Mouse (Mus musculus) hindbrain, embryonic 16.5 days (tissue): Measurements from ENCODE around the gene Tpi1. TPM values are rescaled to one million over a fixed set of nuclear protein-coding genes. Genes with fewer than 3 reads are reported as not detected.

Source experiments
- ATAC-seq: fragments of 200-750 bp; cut with Nextera tagmentation; 2 replicates; pipeline ENCODE4 v1.8.0; 2017; ENCODE audit warnings: moderate TSS enrichment, moderate library complexity
- H3K27ac ChIP-seq: fragments of 300-500 bp; sonication (generic); 2 replicates; pipeline ENCODE4 v1.5.1; 2014; ENCODE audit warnings: low read depth, mild to moderate bottlenecking, control low read depth, low read length, moderate library complexity
- H3K27me3 ChIP-seq: fragments of 300-500 bp; sonication (generic); replicated peaks from 2 replicates; pipeline ENCODE4 v1.6.1; 2014; ENCODE audit warnings: low read length; ENCODE audit not compliant: control insufficient read depth, insufficient read depth
- H3K36me3 ChIP-seq: fragments of 300-500 bp; sonication (generic); 2 replicates; pipeline ENCODE4 v1.6.1; 2014; ENCODE audit warnings: mild to moderate bottlenecking, low read length, moderate library complexity, mixed read lengths; ENCODE audit not compliant: control insufficient read depth, insufficient read depth
- H3K4me1 ChIP-seq: fragments of 300-500 bp; sonication (generic); 2 replicates; pipeline ENCODE4 v1.6.1; 2014; ENCODE audit warnings: low read depth, low read length; ENCODE audit not compliant: control insufficient read depth, insufficient read depth
- H3K4me2 ChIP-seq: fragments of 300-500 bp; sonication (generic); 2 replicates; pipeline ENCODE4 v1.6.1; 2014; ENCODE audit warnings: mild to moderate bottlenecking, low read length, control low read depth, moderate library complexity
- H3K4me3 ChIP-seq: fragments of 300-500 bp; sonication (generic); 2 replicates; pipeline ENCODE4 v1.5.1; 2014; ENCODE audit warnings: mild to moderate bottlenecking, low read length, control low read depth, moderate library complexity
- H3K9ac ChIP-seq: fragments of 300-500 bp; sonication (generic); 2 replicates; pipeline ENCODE4 v1.6.1; 2014; ENCODE audit warnings: low read depth, mild to moderate bottlenecking, control low read depth, low read length, moderate library complexity
- H3K9me3 ChIP-seq: fragments of 300-500 bp; sonication (generic); 2 replicates; pipeline ENCODE4 v1.6.1; 2014; ENCODE audit warnings: mild to moderate bottlenecking, low read length, moderate library complexity; ENCODE audit not compliant: control insufficient read depth
- WGBS: fragments of 180-500 bp; shearing (Covaris S2); extraction: QIAGEN DNeasy Blood & Tissue Kit; methylation state at CpG from one replicate; pipeline ENCODE4 v1.1.7; 2014; 5-methylcytosine and 5-hydroxymethylcytosine counted together
- polyA plus RNA-seq: library from polyadenylated mRNA; unstranded; fragments of >200 nt; fragmentation: Nextera tagmentation; extraction: Ambion mirVana; gene quantifications from 2 replicates; pipeline ENCODE4 v1.2.1, GENCODE M21; 2015

Gene Tpi1
- polyA plus RNA-seq, 1 experiment from 2014 or later, result 601 TPM

GRCm38 (mm10) chr6:124791911-124792310, 22.2 kb downstream of the Tpi1 start:
- Histone ChIP-seq H3K36me3 (no peaks in the 10 kb centered on the region), H3K4me3 (no peak overlapping the region), H3K4me2 (no peak overlapping the region), H3K9me3 (no peaks in the 10 kb centered on the region), H3K27ac (no peak overlapping the region), H3K4me1 (no peaks in the 10 kb centered on the region; the same call in 1 of the 2 replicates), H3K9ac (no peak overlapping the region), H3K27me3 (no peaks in the 10 kb centered on the region)
- ATAC-seq, result no peak
- WGBS, result 88% methylated on average over 3 of the region's 3 CpGs

- H3K27ac ChIP-seq, result no peak overlapping the region
- ATAC-seq, result no peak
- WGBS, result 72% methylated on average over 4 of the region's 4 CpGs
Measured at GRCm38 (mm10) chr6:124790121-124790520, 24.0 kb downstream of the Tpi1 start.

GRCm38 (mm10) chr6:124789519-124789918, 24.6 kb downstream of the Tpi1 start:
- no peaks in the 10 kb centered on the region; the same call in 1 of the 2 replicates for H3K4me1 ChIP-seq
- H3K4me3 ChIP-seq, result no peak overlapping the region
- H3K27ac ChIP-seq, result no peak overlapping the region
- 81% methylated on average over 4 of the region's 4 CpGs for WGBS
- no peaks in the 10 kb centered on the region for H3K36me3 ChIP-seq
- no peak overlapping the region for H3K4me2 ChIP-seq
- no peak overlapping the region for H3K9ac ChIP-seq
- no peaks in the 10 kb centered on the region for H3K27me3 ChIP-seq
- no peak for ATAC-seq
- H3K9me3 ChIP-seq, result no peaks in the 10 kb centered on the region

More at GRCm38 (mm10) chr6:124790121-124790520, 24.0 kb downstream of the Tpi1 start:
- no peaks in the 10 kb centered on the region; the same call in 1 of the 2 replicates for H3K4me1 ChIP-seq
- no peaks in the 10 kb centered on the region for H3K9me3 ChIP-seq
- H3K4me2 ChIP-seq, result no peak overlapping the region
- H3K27me3 ChIP-seq, result no peaks in the 10 kb centered on the region
- no peak overlapping the region for H3K4me3 ChIP-seq
- no peak overlapping the region for H3K9ac ChIP-seq
- no peaks in the 10 kb centered on the region for H3K36me3 ChIP-seq

- Histone ChIP-seq H3K4me1 (no peaks in the 10 kb centered on the region; the same call in 1 of the 2 replicates), H3K36me3 (no peaks in the 10 kb centered on the region), H3K9me3 (no peaks in the 10 kb centered on the region), H3K27me3 (no peaks in the 10 kb centered on the region), H3K27ac (no peak overlapping the region), H3K4me3 (no peak overlapping the region), H3K9ac (no peak overlapping the region), H3K4me2 (no peak overlapping the region)
- 79% methylated on average over 10 of the region's 10 CpGs for WGBS
- no peak for ATAC-seq
Measured at GRCm38 (mm10) chr6:124787722-124788121, 26.4 kb downstream of the Tpi1 start.

- no peak overlapping the region for H3K4me2 ChIP-seq
- no peak overlapping the region for H3K4me3 ChIP-seq
- WGBS, result 46% methylated on average over 8 of the region's 8 CpGs
- no peak overlapping the region for H3K27ac ChIP-seq
- ATAC-seq, result no peak
- H3K36me3 ChIP-seq, result no peaks in the 10 kb centered on the region
- no peaks in the 10 kb centered on the region; the same call in 1 of the 2 replicates for H3K4me1 ChIP-seq
- H3K9ac ChIP-seq, result no peak overlapping the region
- no peaks in the 10 kb centered on the region for H3K9me3 ChIP-seq
- no peaks in the 10 kb centered on the region for H3K27me3 ChIP-seq
Measured at GRCm38 (mm10) chr6:124786756-124787420, 27.2 kb downstream of the Tpi1 start.

GRCm38 (mm10) chr6:124782436-124782835, 31.7 kb downstream of the Tpi1 start:
- no peak overlapping the region for H3K4me2 ChIP-seq
- no peak overlapping the region for H3K9ac ChIP-seq
- no peak for ATAC-seq

GRCm38 (mm10) chr6:124780917-124781316, 33.2 kb downstream of the Tpi1 start:
- Histone ChIP-seq H3K4me1 (peaks cover 8% of the 10 kb centered on the region), H3K4me2 (no peak overlapping the region), H3K9me3 (no peaks in the 10 kb centered on the region), H3K36me3 (no peaks in the 10 kb centered on the region), H3K9ac (no peak overlapping the region), H3K27ac (no peak overlapping the region), H3K27me3 (no peaks in the 10 kb centered on the region), H3K4me3 (no peak overlapping the region)
- 87% methylated on average over 7 of the region's 7 CpGs for WGBS
- ATAC-seq, result no peak

More at GRCm38 (mm10) chr6:124782436-124782835, 31.7 kb downstream of the Tpi1 start:
- Histone ChIP-seq H3K4me3 (no peak overlapping the region), H3K27me3 (no peaks in the 10 kb centered on the region), H3K27ac (no peak overlapping the region), H3K4me1 (peaks cover 8% of the 10 kb centered on the region), H3K9me3 (no peaks in the 10 kb centered on the region), H3K36me3 (no peaks in the 10 kb centered on the region)
- 15% methylated on average over 6 of the region's 6 CpGs for WGBS

GRCm38 (mm10) chr6:124779984-124780416, 34.1 kb downstream of the Tpi1 start:
- ATAC-seq, result peak; percentile 60; the same call in 1 of the 2 replicates
- Histone ChIP-seq H3K27me3 (no peaks in the 10 kb centered on the region), H3K36me3 (no peaks in the 10 kb centered on the region), H3K4me3 (peak overlapping the region; percentile 40), H3K9ac (peak overlapping the region; percentile 39; the same call in 1 of the 2 replicates), H3K4me1 (peaks cover 8% of the 10 kb centered on the region), H3K4me2 (peak overlapping the region; percentile 62), H3K27ac (no peak overlapping the region), H3K9me3 (no peaks in the 10 kb centered on the region)
- WGBS, result 4% methylated on average over 10 of the region's 10 CpGs

- no peaks in the 10 kb centered on the region for H3K27me3 ChIP-seq
- H3K9me3 ChIP-seq, result no peaks in the 10 kb centered on the region
- peak within 1 kb of the TSS; percentile 40 for H3K4me3 ChIP-seq
- H3K36me3 ChIP-seq, result no peaks in the 10 kb centered on the region
- peak within 1 kb of the TSS; percentile 39; the same call in 1 of the 2 replicates for H3K9ac ChIP-seq
- H3K4me1 ChIP-seq, result peaks cover 8% of the 10 kb centered on the region
- 0 out of 2 replicates have a peak within 1 kb of the TSS, but pooled peaks have one; percentile 11 for H3K27ac ChIP-seq
- 2% methylated on average over 23 of the region's 23 CpGs for WGBS
- H3K4me2 ChIP-seq, result peak within 1 kb of the TSS; percentile 62
- peak; percentile 53 for ATAC-seq
Measured at GRCm38 (mm10) chr6:124779222-124779983, 34.7 kb downstream of the Tpi1 start, which contains the start of gene Lrrc23. Lrrc23 (minus strand) TSS chr6:124779727.
